Mouse (Mus musculus): ENCODE results near the gene Rhbdd2. TPM values are rescaled to one million over a fixed set of nuclear protein-coding genes. Genes with fewer than 3 reads are reported as not detected.

Gene Rhbdd2
- total RNA-seq, 2 experiments from 2014 or later = 68.6 to 75.4 TPM

- DNase-seq (ENCODE audit: low spot score in 2 of 2) = no peak
These were observed 46.1 kb downstream of the Rhbdd2 start for GRCm38 (mm10) chr5:135678481-135678880.

GRCm38 (mm10) chr5:135680967-135681545 lies 48.6 kb downstream of the Rhbdd2 start:
- DNase-seq (ENCODE audit: low spot score in 2 of 2) = no peak

GRCm38 (mm10) chr5:135682009-135682408 lies 49.6 kb downstream of the Rhbdd2 start:
- no peak for DNase-seq (ENCODE audit: low spot score in 2 of 2)

- DNase-seq (ENCODE audit: low spot score in 2 of 2) = no peak
These were observed 50.6 kb downstream of the Rhbdd2 start for GRCm38 (mm10) chr5:135682942-135683570.

GRCm38 (mm10) chr5:135690401-135690800 lies 58.0 kb downstream of the Rhbdd2 start:
- DNase-seq (ENCODE audit: low spot score in 2 of 2) = no peak

- no peak for DNase-seq (ENCODE audit: low spot score in 2 of 2)
These were observed 58.8 kb downstream of the Rhbdd2 start for GRCm38 (mm10) chr5:135691266-135691665.

GRCm38 (mm10) chr5:135693281-135693853 lies 60.9 kb downstream of the Rhbdd2 start:
- no peak for DNase-seq (ENCODE audit: low spot score in 2 of 2)

GRCm38 (mm10) chr5:135695277-135695721 lies 62.9 kb downstream of the Rhbdd2 start:
- no peak for DNase-seq (ENCODE audit: low spot score in 2 of 2)

Other genes starting within 250 kb of the Rhbdd2 start
- 10 to 100 TPM; 39.9 to 43.9 TPM for gene Pom121, start 238.1 kb upstream of the Rhbdd2 start, total RNA-seq (2021)
- gene Hip1, start 87.5 kb upstream of the Rhbdd2 start, total RNA-seq (2021) = 10 to 100 TPM; 68.5 to 69.4 TPM
- not detected for gene Ccl26, start 69.0 kb upstream of the Rhbdd2 start, total RNA-seq (2021)
- not detected for gene Ccl24, start 59.6 kb upstream of the Rhbdd2 start, total RNA-seq (2021)
- 10 to 100 TPM; 74.9 to 77.7 TPM for gene Por, start 37.4 kb downstream of the Rhbdd2 start, total RNA-seq (2021)
- gene Tmem120a, start 111.8 kb downstream of the Rhbdd2 start, total RNA-seq (2021) = 10 to 100 TPM; 20.9 to 21.9 TPM
- under 1 TPM; 0.55 to 0.87 TPM for gene Styxl1, start 145.8 kb downstream of the Rhbdd2 start, total RNA-seq (2021)
- gene Mdh2, start 145.9 kb downstream of the Rhbdd2 start, total RNA-seq (2021) = 100 to 1,000 TPM; 469 to 476 TPM
- 10 to 100 TPM; 62.6 to 72.2 TPM for gene Srrm3, start 174.3 kb downstream of the Rhbdd2 start, total RNA-seq (2021)

Data from layer of hippocampus, postnatal 10 days (tissue).